Mouse (Mus musculus): ENCODE data around the gene Psat1.

Gene Psat1

GRCm38 (mm10) chr19:15864129-15864528 is 83.0 kb downstream of the Psat1 start:
- no peak for DNase-seq (ENCODE audit: low read depth)

GRCm38 (mm10) chr19:15855379-15855778 is 91.8 kb downstream of the Psat1 start:
- DNase-seq (ENCODE audit: low read depth): no peak

All from 416B (cell line).